Mouse (Mus musculus) embryonic facial prominence, embryonic 14.5 days (tissue): Measurements from ENCODE around the gene Ccr4. TPM values are rescaled to one million over a fixed set of nuclear protein-coding genes. Genes with fewer than 3 reads are reported as not detected.

Experiments
- ATAC-seq: fragments of 200-750 bp; cut with Nextera tagmentation; 2 replicates; pipeline ENCODE4 v1.8.0; 2017; ENCODE audit warnings: low read depth, moderate number of reproducible peaks, moderate TSS enrichment
- DNase-seq: peaks from one replicate; pipeline ENCODE4 v3.0.0-alpha.2; 2015; ENCODE audit warnings: low spot score
- H3K27ac ChIP-seq: fragments of 300-500 bp; sonication (generic); replicated peaks from 2 replicates; pipeline ENCODE4 v1.5.1; 2014; ENCODE audit warnings: low read depth, mild to moderate bottlenecking, low read length, moderate library complexity
- H3K27me3 ChIP-seq: fragments of 300-500 bp; sonication (generic); replicated peaks from 2 replicates; pipeline ENCODE4 v1.6.1; 2014; ENCODE audit warnings: low read length; ENCODE audit not compliant: control insufficient read depth, insufficient read depth
- H3K36me3 ChIP-seq: fragments of 300-500 bp; sonication (generic); 2 replicates; pipeline ENCODE4 v1.6.1; 2014; ENCODE audit warnings: low read length, mixed read lengths; ENCODE audit not compliant: control insufficient read depth, insufficient read depth
- H3K4me1 ChIP-seq: fragments of 300-500 bp; sonication (generic); 2 replicates; pipeline ENCODE4 v1.6.1; 2014; ENCODE audit warnings: antibody characterized with exemption, low read length; ENCODE audit not compliant: control insufficient read depth, insufficient read depth
- H3K4me2 ChIP-seq: fragments of 300-500 bp; sonication (generic); 2 replicates; pipeline ENCODE4 v1.6.1; 2014; ENCODE audit warnings: low read depth, mild to moderate bottlenecking, low read length, moderate library complexity, mixed read lengths
- H3K4me3 ChIP-seq: fragments of 300-500 bp; sonication (generic); 2 replicates; pipeline ENCODE4 v1.5.1; 2014; ENCODE audit warnings: low read depth, mild to moderate bottlenecking, low read length
- H3K9ac ChIP-seq: fragments of 300-500 bp; sonication (generic); 2 replicates; pipeline ENCODE4 v1.6.1; 2014; ENCODE audit warnings: low read depth, mild to moderate bottlenecking, low read length, moderate library complexity, mixed read lengths
- H3K9me3 ChIP-seq: fragments of 300-500 bp; sonication (generic); 2 replicates; pipeline ENCODE4 v1.6.1; 2016; ENCODE audit warnings: low read length; ENCODE audit not compliant: control insufficient read depth
- WGBS: fragments of 180-500 bp; shearing (Covaris S2); extraction: QIAGEN DNeasy Blood & Tissue Kit; methylation state at CpG from one replicate; pipeline ENCODE4 v1.1.7; 2014; 5-methylcytosine and 5-hydroxymethylcytosine counted together
- polyA plus RNA-seq: library from polyadenylated mRNA; unstranded; fragments of >200 nt; fragmentation: Nextera tagmentation; extraction: Ambion mirVana; gene quantifications from 2 replicates; pipeline ENCODE4 v1.2.1, GENCODE M21; 2014

Gene Ccr4
- polyA plus RNA-seq, 1 experiment from 2014 or later: 0.75 TPM

- DNase-seq (no peak), ATAC-seq (no peak)
- no peaks in the 10 kb centered on the region for H3K9me3 ChIP-seq
- no peak overlapping the region for H3K4me2 ChIP-seq
- H3K36me3 ChIP-seq: no peaks in the 10 kb centered on the region
- no peaks in the 10 kb centered on the region for H3K4me1 ChIP-seq
- H3K9ac ChIP-seq: no peak overlapping the region
- WGBS: 90% methylated on average over 9 of the region's 9 CpGs
- H3K27me3 ChIP-seq: no peaks in the 10 kb centered on the region
- no peak overlapping the region for H3K4me3 ChIP-seq
- no peak overlapping the region for H3K27ac ChIP-seq
Measured at GRCm38 (mm10) chr9:114477019-114477418, 27.7 kb downstream of the Ccr4 start.

- Histone ChIP-seq H3K36me3 (peaks cover 4% of the 10 kb centered on the region; the same call in 1 of the 2 replicates), H3K4me2 (no peak overlapping the region), H3K4me3 (no peak overlapping the region), H3K9ac (no peak overlapping the region), H3K27ac (no peak overlapping the region), H3K4me1 (no peaks in the 10 kb centered on the region), H3K9me3 (peaks cover 3% of the 10 kb centered on the region; the same call in 1 of the 2 replicates), H3K27me3 (no peaks in the 10 kb centered on the region)
- no peak for ATAC-seq
- WGBS: 73% methylated on average over 7 of the region's 7 CpGs
- DNase-seq: no peak
Measured at GRCm38 (mm10) chr9:114471892-114472291, 32.8 kb downstream of the Ccr4 start.

- Histone ChIP-seq H3K4me3 (no peak overlapping the region), H3K27me3 (no peaks in the 10 kb centered on the region), H3K27ac (no peak overlapping the region), H3K4me2 (no peak overlapping the region), H3K4me1 (no peaks in the 10 kb centered on the region), H3K9me3 (peaks cover 3% of the 10 kb centered on the region; the same call in 1 of the 2 replicates), H3K9ac (no peak overlapping the region), H3K36me3 (peaks cover 20% of the 10 kb centered on the region)
- ATAC-seq (no peak), DNase-seq (no peak)
- whole genome bisulfite sequencing: 92% methylated on average over 4 of the region's 4 CpGs
Measured at GRCm38 (mm10) chr9:114468701-114469100, 36.0 kb downstream of the Ccr4 start.

GRCm38 (mm10) chr9:114468217-114468616, 36.5 kb downstream of the Ccr4 start:
- no peak overlapping the region for H3K9ac ChIP-seq
- no peak overlapping the region for H3K4me3 ChIP-seq
- ATAC-seq (no peak), DNase-seq (no peak)
- H3K27ac ChIP-seq: no peak overlapping the region
- 81% methylated on average over 5 of the region's 5 CpGs for WGBS
- no peaks in the 10 kb centered on the region for H3K4me1 ChIP-seq
- peaks cover 3% of the 10 kb centered on the region; the same call in 1 of the 2 replicates for H3K9me3 ChIP-seq
- H3K36me3 ChIP-seq: peaks cover 21% of the 10 kb centered on the region
- no peak overlapping the region for H3K4me2 ChIP-seq
- no peaks in the 10 kb centered on the region for H3K27me3 ChIP-seq

- no peak overlapping the region for H3K27ac ChIP-seq
- H3K27me3 ChIP-seq: no peaks in the 10 kb centered on the region
- WGBS: 72% methylated on average over 7 of the region's 7 CpGs
- ATAC-seq (no peak), DNase-seq (no peak)
- no peak overlapping the region for H3K4me2 ChIP-seq
- no peaks in the 10 kb centered on the region for H3K4me1 ChIP-seq
- H3K36me3 ChIP-seq: peaks cover 30% of the 10 kb centered on the region
- no peak overlapping the region for H3K4me3 ChIP-seq
- peaks cover 3% of the 10 kb centered on the region; the same call in 1 of the 2 replicates for H3K9me3 ChIP-seq
- H3K9ac ChIP-seq: no peak overlapping the region
Measured at GRCm38 (mm10) chr9:114466871-114467270, 37.8 kb downstream of the Ccr4 start.

- DNase-seq (no peak), ATAC-seq (no peak)
- Histone ChIP-seq H3K4me1 (no peaks in the 10 kb centered on the region), H3K27me3 (no peaks in the 10 kb centered on the region), H3K4me2 (no peak overlapping the region), H3K9me3 (peaks cover 3% of the 10 kb centered on the region; the same call in 1 of the 2 replicates), H3K27ac (no peak overlapping the region), H3K9ac (no peak overlapping the region), H3K4me3 (no peak overlapping the region), H3K36me3 (peaks cover 37% of the 10 kb centered on the region)
- 79% methylated on average over 6 of the region's 6 CpGs for WGBS
Measured at GRCm38 (mm10) chr9:114465442-114465841, 39.3 kb downstream of the Ccr4 start.

GRCm38 (mm10) chr9:114462569-114462968, 42.1 kb downstream of the Ccr4 start:
- H3K27me3 ChIP-seq: no peaks in the 10 kb centered on the region
- DNase-seq: no peak
- no peak overlapping the region for H3K4me3 ChIP-seq
- H3K27ac ChIP-seq: no peak overlapping the region
- no peak overlapping the region for H3K4me2 ChIP-seq
- WGBS: 91% methylated on average over 7 of the region's 7 CpGs
- H3K9me3 ChIP-seq: no peaks in the 10 kb centered on the region
- no peak for ATAC-seq
- peaks cover 49% of the 10 kb centered on the region for H3K36me3 ChIP-seq
- no peaks in the 10 kb centered on the region for H3K4me1 ChIP-seq
- no peak overlapping the region for H3K9ac ChIP-seq

GRCm38 (mm10) chr9:114458436-114458835, 46.3 kb downstream of the Ccr4 start:
- Histone ChIP-seq H3K9me3 (no peaks in the 10 kb centered on the region), H3K4me1 (no peaks in the 10 kb centered on the region), H3K4me2 (no peak overlapping the region), H3K9ac (no peak overlapping the region), H3K36me3 (peaks cover 42% of the 10 kb centered on the region; the same call in 1 of the 2 replicates), H3K27me3 (no peaks in the 10 kb centered on the region), H3K27ac (no peak overlapping the region), H3K4me3 (no peak overlapping the region)
- no peak for DNase-seq
- no peak for ATAC-seq
- 74% methylated on average over 3 of the region's 3 CpGs for WGBS

- no peak overlapping the region for H3K4me3 ChIP-seq
- no peaks in the 10 kb centered on the region for H3K4me1 ChIP-seq
- no peak for DNase-seq
- H3K36me3 ChIP-seq: peaks cover 27% of the 10 kb centered on the region; the same call in 1 of the 2 replicates
- ATAC-seq: no peak
- H3K27me3 ChIP-seq: no peaks in the 10 kb centered on the region
- H3K9ac ChIP-seq: no peak overlapping the region
- 62% methylated on average over 2 of the region's 2 CpGs for WGBS
- no peaks in the 10 kb centered on the region for H3K9me3 ChIP-seq
- no peak overlapping the region for H3K4me2 ChIP-seq
- H3K27ac ChIP-seq: no peak overlapping the region
Measured at GRCm38 (mm10) chr9:114455420-114455819, 49.3 kb downstream of the Ccr4 start.
